Mouse (Mus musculus) kidney, embryonic 15.5 days (tissue): ENCODE results near the gene Nfu1. TPM values are rescaled to one million over a fixed set of nuclear protein-coding genes. Genes with fewer than 3 reads are reported as not detected.
"Not testable (repeated sequence)": the region's sequence is repeated elsewhere in the genome, so short reads cannot be mapped to it uniquely, and the experiment has no call there.

Experiments
- ATAC-seq: fragments of 200-750 bp; cut with Nextera tagmentation; replicated peaks from 2 replicates; pipeline ENCODE4 v1.8.0; 2017; ENCODE audit warnings: moderate TSS enrichment; ENCODE audit not compliant: low FRiP score
- H3K27ac ChIP-seq: fragments of 300-500 bp; sonication (generic); 2 replicates; pipeline ENCODE4 v1.5.1; 2015; ENCODE audit warnings: mild to moderate bottlenecking, inconsistent platforms
- H3K27me3 ChIP-seq: fragments of 300-500 bp; sonication (generic); 2 replicates; pipeline ENCODE4 v1.6.1; 2015; ENCODE audit warnings: inconsistent platforms
- H3K36me3 ChIP-seq: fragments of 300-500 bp; sonication (generic); 2 replicates; pipeline ENCODE4 v1.6.1; 2015; ENCODE audit warnings: inconsistent platforms
- H3K4me1 ChIP-seq: fragments of 300-500 bp; sonication (generic); 2 replicates; pipeline ENCODE4 v1.6.1; 2015; ENCODE audit warnings: inconsistent platforms
- H3K4me2 ChIP-seq: fragments of 300-500 bp; sonication (generic); 2 replicates; pipeline ENCODE4 v1.6.1; 2015; ENCODE audit warnings: moderate library complexity, mild to moderate bottlenecking, inconsistent platforms
- H3K4me3 ChIP-seq: fragments of 300-500 bp; sonication (generic); replicated peaks from 2 replicates; pipeline ENCODE4 v1.5.1; 2015; ENCODE audit warnings: mild to moderate bottlenecking, inconsistent platforms
- H3K9ac ChIP-seq: fragments of 300-500 bp; sonication (generic); 2 replicates; pipeline ENCODE4 v1.6.1; 2015; ENCODE audit warnings: mild to moderate bottlenecking, inconsistent platforms
- H3K9me3 ChIP-seq: fragments of 300-500 bp; sonication (generic); replicated peaks from 2 replicates; pipeline ENCODE4 v1.6.1; 2016; ENCODE audit warnings: inconsistent platforms
- WGBS: fragments of 180-500 bp; shearing (Covaris S2); methylation state at CpG from one replicate; pipeline ENCODE4 v1.1.7; 2015; ENCODE audit warnings: mixed read lengths; 5-methylcytosine and 5-hydroxymethylcytosine counted together
- polyA plus RNA-seq: library from polyadenylated mRNA; unstranded; fragments of >200 nt; fragmentation: Nextera tagmentation; extraction: Ambion mirVana; gene quantifications from 2 replicates; pipeline ENCODE4 v1.2.1, GENCODE M21; 2015

The Nfu1 gene
- polyA plus RNA-seq, 1 experiment from 2014 or later = 104 TPM

GRCm38 (mm10) chr6:87048712-87049111 is 39.7 kb downstream of the Nfu1 start:
- peaks cover 47% of the 10 kb centered on the region for H3K36me3 ChIP-seq
- ATAC-seq, H3K9me3 ChIP-seq, H3K9ac ChIP-seq, H3K27me3 ChIP-seq, H3K4me2 ChIP-seq, H3K27ac ChIP-seq, H3K4me3 ChIP-seq: not testable (repeated sequence)
- WGBS = 97% methylated on average over 7 of the region's 7 CpGs
- peaks cover 11% of the 10 kb centered on the region for H3K4me1 ChIP-seq

- H3K9ac ChIP-seq = no peak overlapping the region
- no peak for ATAC-seq
- H3K27me3 ChIP-seq = no peaks in the 10 kb centered on the region
- peaks cover 76% of the 10 kb centered on the region for H3K36me3 ChIP-seq
- H3K4me1 ChIP-seq = no peaks in the 10 kb centered on the region
- 91% methylated on average over 10 of the region's 10 CpGs for WGBS
- H3K4me2 ChIP-seq = no peak overlapping the region
- no peak overlapping the region for H3K27ac ChIP-seq
- H3K4me3 ChIP-seq = no peak overlapping the region
- H3K9me3 ChIP-seq = no peaks in the 10 kb centered on the region
Measured at GRCm38 (mm10) chr6:87051886-87052425, 42.9 kb downstream of the Nfu1 start.

DNA sequence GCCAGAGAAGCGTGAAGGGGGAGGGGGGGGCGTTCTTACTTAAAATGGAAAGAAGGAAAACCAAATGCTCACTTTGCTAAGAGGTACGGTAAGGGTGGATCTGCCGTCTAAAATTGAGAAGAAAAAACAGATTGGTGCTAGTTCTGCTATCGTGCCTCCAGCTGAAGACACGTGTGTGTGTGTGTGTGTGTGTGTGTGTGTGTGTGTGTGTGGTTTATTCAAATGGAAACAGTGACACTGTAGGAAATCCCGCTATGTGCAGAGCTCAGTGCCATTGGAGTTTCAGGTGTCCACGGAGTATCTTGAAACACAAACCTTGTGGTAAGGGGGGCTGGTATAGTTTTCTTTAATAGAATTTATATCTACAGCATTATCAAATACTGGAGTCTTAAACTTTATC is 45.2 kb downstream of the Nfu1 start:
- 85% methylated on average over 8 of the region's 8 CpGs for WGBS
- no peak for ATAC-seq
- no peaks in the 10 kb centered on the region for H3K4me1 ChIP-seq
- peaks cover 80% of the 10 kb centered on the region for H3K36me3 ChIP-seq
- no peaks in the 10 kb centered on the region for H3K27me3 ChIP-seq
- H3K4me2 ChIP-seq = no peak overlapping the region
- H3K27ac ChIP-seq = no peak overlapping the region
- no peaks in the 10 kb centered on the region for H3K9me3 ChIP-seq
- no peak overlapping the region for H3K9ac ChIP-seq
- H3K4me3 ChIP-seq = no peak overlapping the region

GRCm38 (mm10) chr6:87059754-87060153 is 50.7 kb downstream of the Nfu1 start:
- Histone ChIP-seq H3K27me3 (no peaks in the 10 kb centered on the region), H3K4me3 (no peak overlapping the region), H3K4me1 (no peaks in the 10 kb centered on the region), H3K9me3 (no peaks in the 10 kb centered on the region), H3K36me3 (peaks cover 94% of the 10 kb centered on the region), H3K27ac (no peak overlapping the region), H3K9ac (no peak overlapping the region), H3K4me2 (no peak overlapping the region)
- ATAC-seq = no peak
- 94% methylated on average over 1 of the region's 1 CpGs for WGBS

GRCm38 (mm10) chr6:87063586-87063985 is 54.5 kb downstream of the Nfu1 start:
- 94% methylated on average over 4 of the region's 4 CpGs for WGBS
- H3K4me1 ChIP-seq = no peaks in the 10 kb centered on the region
- peaks cover 94% of the 10 kb centered on the region for H3K36me3 ChIP-seq
- H3K27ac ChIP-seq = no peak overlapping the region
- H3K4me3 ChIP-seq = no peak overlapping the region
- H3K27me3 ChIP-seq = no peaks in the 10 kb centered on the region
- H3K9me3 ChIP-seq = no peaks in the 10 kb centered on the region
- H3K4me2 ChIP-seq = no peak overlapping the region
- ATAC-seq = no peak
- no peak overlapping the region for H3K9ac ChIP-seq

DNA sequence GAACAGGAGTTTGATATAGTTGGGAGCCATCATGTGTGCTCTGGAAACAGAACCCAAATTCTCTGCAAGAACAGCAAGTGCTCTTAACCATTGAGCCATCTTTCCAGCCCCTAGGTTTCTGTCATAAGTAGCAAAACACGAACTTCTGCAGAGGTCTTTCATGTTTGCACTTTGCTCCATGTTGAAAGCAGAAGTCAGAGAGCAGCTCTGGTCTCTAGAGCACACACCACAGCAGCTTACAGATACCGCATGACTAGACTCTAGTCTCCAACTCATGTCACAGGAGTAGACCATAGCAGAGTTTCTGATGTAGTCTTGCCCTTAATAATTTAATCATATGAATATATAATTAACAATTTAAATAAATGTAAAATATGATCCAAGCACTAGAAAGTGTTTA is 59.2 kb downstream of the Nfu1 start:
- Histone ChIP-seq H3K27ac (no peak overlapping the region), H3K4me3 (no peak overlapping the region), H3K4me2 (no peak overlapping the region), H3K27me3 (no peaks in the 10 kb centered on the region), H3K36me3 (peaks cover 97% of the 10 kb centered on the region), H3K4me1 (no peaks in the 10 kb centered on the region), H3K9ac (no peak overlapping the region), H3K9me3 (no peaks in the 10 kb centered on the region)
- ATAC-seq = no peak
- WGBS = 86% methylated on average over 2 of the region's 2 CpGs

DNA sequence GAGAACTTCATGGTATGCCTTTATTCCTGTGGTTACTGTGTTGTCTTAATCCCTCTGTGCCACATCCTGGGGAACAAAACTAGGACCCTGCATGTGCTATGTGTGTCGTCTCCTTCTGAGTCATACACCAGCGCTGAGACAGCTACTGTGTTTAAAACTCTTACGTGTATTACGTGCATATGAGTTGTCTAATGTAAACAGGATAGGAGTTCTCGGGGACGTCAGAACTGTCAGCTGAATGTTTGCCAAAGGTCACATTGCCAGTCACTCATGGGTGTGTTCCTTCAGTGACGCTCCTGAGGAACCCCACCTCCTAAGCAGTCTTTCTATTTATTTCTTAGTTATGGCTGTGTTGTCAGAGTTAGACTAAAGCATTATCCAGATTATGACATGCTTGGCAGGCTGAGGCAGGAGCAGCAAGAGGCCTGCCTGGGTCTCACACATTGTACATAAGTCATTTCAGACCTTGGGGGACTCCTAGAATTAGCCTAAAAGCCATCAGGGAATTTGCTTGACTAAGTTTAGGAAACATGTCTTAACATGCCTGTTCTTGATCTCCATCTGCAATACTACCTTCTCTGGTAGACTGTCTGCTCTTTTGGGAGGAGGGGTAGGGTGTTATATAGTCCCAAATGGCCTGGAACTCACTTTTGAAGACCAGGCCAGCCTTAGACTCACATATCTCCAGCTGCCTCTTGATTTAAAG is 60.3 kb downstream of the Nfu1 start:
- no peaks in the 10 kb centered on the region for H3K9me3 ChIP-seq
- H3K4me3 ChIP-seq = no peak overlapping the region
- H3K27me3 ChIP-seq = no peaks in the 10 kb centered on the region
- 78% methylated on average over 7 of the region's 7 CpGs for WGBS
- H3K36me3 ChIP-seq = peaks cover 97% of the 10 kb centered on the region
- H3K27ac ChIP-seq = no peak overlapping the region
- no peak overlapping the region for H3K9ac ChIP-seq
- no peak overlapping the region for H3K4me2 ChIP-seq
- ATAC-seq = no peak
- no peaks in the 10 kb centered on the region for H3K4me1 ChIP-seq

GRCm38 (mm10) chr6:87070641-87071040 is 61.6 kb downstream of the Nfu1 start:
- Histone ChIP-seq H3K9ac (no peak overlapping the region), H3K9me3 (no peaks in the 10 kb centered on the region), H3K4me3 (no peak overlapping the region), H3K4me1 (no peaks in the 10 kb centered on the region), H3K4me2 (no peak overlapping the region), H3K27me3 (no peaks in the 10 kb centered on the region), H3K36me3 (peaks cover 89% of the 10 kb centered on the region), H3K27ac (no peak overlapping the region)
- no peak for ATAC-seq
- 85% methylated on average over 4 of the region's 4 CpGs for WGBS

GRCm38 (mm10) chr6:87072759-87073158 is 63.7 kb downstream of the Nfu1 start:
- Histone ChIP-seq H3K27me3 (no peaks in the 10 kb centered on the region), H3K4me2 (no peak overlapping the region), H3K36me3 (peaks cover 89% of the 10 kb centered on the region), H3K9me3 (no peaks in the 10 kb centered on the region), H3K27ac (no peak overlapping the region), H3K9ac (no peak overlapping the region), H3K4me1 (no peaks in the 10 kb centered on the region), H3K4me3 (no peak overlapping the region)
- no peak for ATAC-seq
- WGBS = 87% methylated on average over 4 of the region's 4 CpGs

DNA sequence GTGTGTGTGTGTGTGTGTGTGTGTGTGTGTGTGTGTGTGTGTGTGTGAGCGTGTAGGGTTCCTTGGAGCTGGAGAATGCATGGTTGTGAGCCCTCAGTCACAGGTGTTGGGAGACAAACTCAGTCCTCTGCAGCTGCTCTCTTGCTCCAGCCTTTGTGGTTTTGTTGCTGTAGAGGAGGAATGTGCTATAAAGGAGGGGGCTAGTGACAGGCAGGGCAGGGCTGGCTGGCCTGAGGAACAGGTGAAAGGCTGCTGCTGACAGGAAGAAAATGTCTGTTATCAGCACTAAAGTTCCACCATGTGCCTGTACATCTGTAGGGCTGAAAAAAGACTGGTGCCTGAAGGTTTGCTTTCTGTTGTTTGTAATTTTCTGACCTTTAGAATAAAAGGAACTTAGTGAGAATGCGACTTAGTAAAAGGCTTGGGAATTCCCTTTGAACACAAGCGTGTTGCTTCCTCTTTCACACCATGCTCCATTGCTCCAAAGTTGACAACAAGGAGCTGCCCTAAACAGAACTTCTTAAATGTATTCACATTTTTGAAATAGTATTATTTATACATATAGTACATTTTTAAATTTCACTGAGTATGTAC is 66.2 kb downstream of the Nfu1 start:
- peaks cover 84% of the 10 kb centered on the region for H3K36me3 ChIP-seq
- H3K9me3 ChIP-seq = no peaks in the 10 kb centered on the region
- H3K9ac ChIP-seq = no peak overlapping the region
- H3K4me3 ChIP-seq = no peak overlapping the region
- no peak overlapping the region for H3K27ac ChIP-seq
- H3K4me1 ChIP-seq = no peaks in the 10 kb centered on the region
- 78% methylated on average over 3 of the region's 3 CpGs for WGBS
- no peak overlapping the region for H3K4me2 ChIP-seq
- no peak for ATAC-seq
- no peaks in the 10 kb centered on the region for H3K27me3 ChIP-seq
